Mouse (Mus musculus): ENCODE measurements around the gene Gm12166. TPM values are rescaled to one million over a fixed set of nuclear protein-coding genes. Genes with fewer than 3 reads are reported as not detected.

Gene Gm12166
- polyA plus RNA-seq, 1 experiment from 2014 or later: 9.0 TPM

- no peak overlapping the region for H3K4me3 ChIP-seq (ENCODE audit: low read depth, low read length)
- no peak overlapping the region for H3K27ac ChIP-seq (ENCODE audit: low read depth, low read length)
- no peak for ATAC-seq (replicated peaks; ENCODE audit: insufficient number of reproducible peaks, low FRiP score, low TSS enrichment)
- H3K9me3 ChIP-seq (replicated peaks; ENCODE audit: control insufficient read depth, low read length): no peaks in the 10 kb centered on the region
- peaks cover 78% of the 10 kb centered on the region for H3K4me1 ChIP-seq (ENCODE audit: control insufficient read depth, insufficient read depth, low read length)
- peaks cover 4% of the 10 kb centered on the region for H3K36me3 ChIP-seq (ENCODE audit: control insufficient read depth, insufficient read depth, low read length)
- 80% methylated on average over 3 of the region's 3 CpGs for WGBS (ENCODE audit: insufficient replicate concordance)
- H3K27me3 ChIP-seq (ENCODE audit: control insufficient read depth, insufficient read depth, low read length): no peaks in the 10 kb centered on the region
- H3K9ac ChIP-seq (ENCODE audit: low read depth, low read length): no peak overlapping the region
- no peak overlapping the region for H3K4me2 ChIP-seq
Observed at GRCm38 (mm10) chr11:46086446-46086845, 34.3 kb upstream of the Gm12166 start.

- ATAC-seq (replicated peaks; ENCODE audit: insufficient number of reproducible peaks, low FRiP score, low TSS enrichment): no peak
- no peak overlapping the region for H3K9ac ChIP-seq (ENCODE audit: low read depth, low read length)
- H3K4me3 ChIP-seq (ENCODE audit: low read depth, low read length): no peak overlapping the region
- no peaks in the 10 kb centered on the region for H3K27me3 ChIP-seq (ENCODE audit: control insufficient read depth, insufficient read depth, low read length)
- H3K9me3 ChIP-seq (replicated peaks; ENCODE audit: control insufficient read depth, low read length): no peaks in the 10 kb centered on the region
- H3K27ac ChIP-seq (ENCODE audit: low read depth, low read length): peak overlapping the region; percentile 46
- WGBS (ENCODE audit: insufficient replicate concordance): 78% methylated on average over 10 of the region's 10 CpGs
- H3K36me3 ChIP-seq (ENCODE audit: control insufficient read depth, insufficient read depth, low read length): peaks cover 4% of the 10 kb centered on the region
- H3K4me1 ChIP-seq (ENCODE audit: control insufficient read depth, insufficient read depth, low read length): peaks cover 72% of the 10 kb centered on the region
- no peak overlapping the region for H3K4me2 ChIP-seq
Observed at GRCm38 (mm10) chr11:46085398-46086163, 33.5 kb upstream of the Gm12166 start.

DNA sequence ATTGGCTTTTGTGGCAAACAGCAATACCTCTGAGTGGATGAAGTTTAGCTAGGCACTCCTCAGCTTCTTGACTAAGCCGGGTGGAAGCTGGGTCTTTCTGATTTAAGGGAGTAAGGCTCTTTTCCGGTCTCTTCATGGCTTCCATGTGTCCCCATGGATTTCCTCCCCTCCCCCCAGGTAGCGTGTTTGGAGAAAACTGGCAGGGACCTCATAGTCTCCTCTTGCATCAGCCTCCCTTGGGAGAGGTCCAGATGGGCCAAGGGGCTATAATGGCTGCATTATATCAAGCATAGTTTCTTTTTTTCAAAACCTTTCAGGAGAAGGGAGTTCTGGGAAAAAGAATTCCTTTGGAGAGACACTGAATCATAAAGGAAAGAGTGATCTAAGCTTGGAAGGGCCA is 32.4 kb upstream of the Gm12166 start:
- ATAC-seq (replicated peaks; ENCODE audit: insufficient number of reproducible peaks, low FRiP score, low TSS enrichment): no peak
- no peak overlapping the region for H3K4me2 ChIP-seq
- peak overlapping the region; percentile 29; the same call in 1 of the 2 replicates for H3K27ac ChIP-seq (ENCODE audit: low read depth, low read length)
- peaks cover 4% of the 10 kb centered on the region for H3K36me3 ChIP-seq (ENCODE audit: control insufficient read depth, insufficient read depth, low read length)
- no peaks in the 10 kb centered on the region for H3K9me3 ChIP-seq (replicated peaks; ENCODE audit: control insufficient read depth, low read length)
- no peak overlapping the region for H3K9ac ChIP-seq (ENCODE audit: low read depth, low read length)
- H3K4me3 ChIP-seq (ENCODE audit: low read depth, low read length): no peak overlapping the region
- peaks cover 66% of the 10 kb centered on the region for H3K4me1 ChIP-seq (ENCODE audit: control insufficient read depth, insufficient read depth, low read length)
- WGBS (ENCODE audit: insufficient replicate concordance): 70% methylated on average over 3 of the region's 3 CpGs
- no peaks in the 10 kb centered on the region for H3K27me3 ChIP-seq (ENCODE audit: control insufficient read depth, insufficient read depth, low read length)

DNA sequence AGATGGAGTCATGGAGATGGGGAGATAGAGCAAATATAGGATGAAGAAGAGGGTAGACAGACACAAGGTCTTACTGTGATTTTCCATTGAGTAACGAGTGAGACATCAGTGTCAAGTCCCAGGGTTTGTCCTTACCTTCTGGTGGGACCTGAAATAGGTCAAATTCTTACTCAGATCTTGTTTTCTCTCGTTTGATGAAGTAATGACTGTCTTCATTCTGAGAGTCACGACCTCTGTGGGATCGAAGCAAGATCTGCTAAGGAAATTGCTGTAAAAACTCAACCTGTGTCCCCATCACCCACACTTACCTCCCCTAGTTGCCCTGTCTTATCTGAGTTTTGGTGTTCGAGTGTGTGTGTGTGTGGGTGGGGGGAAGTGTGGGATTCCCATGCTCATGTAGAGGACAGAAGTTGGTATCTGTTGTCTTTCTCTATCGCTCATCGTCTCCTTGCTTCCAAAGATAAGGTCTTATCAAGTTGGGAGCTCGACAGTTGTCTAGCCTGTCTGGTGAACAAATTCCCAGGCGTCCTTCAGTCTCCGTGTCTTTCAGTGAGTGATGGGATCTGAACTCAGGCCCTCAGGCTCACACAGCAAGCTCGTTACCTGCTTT is 31.8 kb upstream of the Gm12166 start:
- H3K4me1 ChIP-seq (ENCODE audit: control insufficient read depth, insufficient read depth, low read length): peaks cover 60% of the 10 kb centered on the region
- no peak for ATAC-seq (replicated peaks; ENCODE audit: insufficient number of reproducible peaks, low FRiP score, low TSS enrichment)
- WGBS (ENCODE audit: insufficient replicate concordance): 37% methylated on average over 11 of the region's 11 CpGs
- no peak overlapping the region for H3K9ac ChIP-seq (ENCODE audit: low read depth, low read length)
- H3K9me3 ChIP-seq (replicated peaks; ENCODE audit: control insufficient read depth, low read length): no peaks in the 10 kb centered on the region
- H3K27me3 ChIP-seq (ENCODE audit: control insufficient read depth, insufficient read depth, low read length): no peaks in the 10 kb centered on the region
- 0 out of 2 replicates have a peak overlapping the region, but pooled peaks have one; percentile 29 for H3K27ac ChIP-seq (ENCODE audit: low read depth, low read length)
- peaks cover 4% of the 10 kb centered on the region for H3K36me3 ChIP-seq (ENCODE audit: control insufficient read depth, insufficient read depth, low read length)
- no peak overlapping the region for H3K4me3 ChIP-seq (ENCODE audit: low read depth, low read length)
- H3K4me2 ChIP-seq: no peak overlapping the region

- Histone ChIP-seq H3K4me3 (ENCODE audit: low read depth, low read length) (no peak overlapping the region), H3K36me3 (ENCODE audit: control insufficient read depth, insufficient read depth, low read length) (peaks cover 8% of the 10 kb centered on the region), H3K27ac (ENCODE audit: low read depth, low read length) (no peak overlapping the region), H3K9me3 (replicated peaks; ENCODE audit: control insufficient read depth, low read length) (no peaks in the 10 kb centered on the region; the same call in 1 of the 2 replicates), H3K4me2 (no peak overlapping the region), H3K9ac (ENCODE audit: low read depth, low read length) (no peak overlapping the region), H3K4me1 (ENCODE audit: control insufficient read depth, insufficient read depth, low read length) (peaks cover 54% of the 10 kb centered on the region), H3K27me3 (ENCODE audit: control insufficient read depth, insufficient read depth, low read length) (no peaks in the 10 kb centered on the region)
- no peak for ATAC-seq (replicated peaks; ENCODE audit: insufficient number of reproducible peaks, low FRiP score, low TSS enrichment)
- WGBS (ENCODE audit: insufficient replicate concordance): 46% methylated on average over 3 of the region's 3 CpGs
Observed at GRCm38 (mm10) chr11:46083405-46083804, 31.3 kb upstream of the Gm12166 start.

DNA sequence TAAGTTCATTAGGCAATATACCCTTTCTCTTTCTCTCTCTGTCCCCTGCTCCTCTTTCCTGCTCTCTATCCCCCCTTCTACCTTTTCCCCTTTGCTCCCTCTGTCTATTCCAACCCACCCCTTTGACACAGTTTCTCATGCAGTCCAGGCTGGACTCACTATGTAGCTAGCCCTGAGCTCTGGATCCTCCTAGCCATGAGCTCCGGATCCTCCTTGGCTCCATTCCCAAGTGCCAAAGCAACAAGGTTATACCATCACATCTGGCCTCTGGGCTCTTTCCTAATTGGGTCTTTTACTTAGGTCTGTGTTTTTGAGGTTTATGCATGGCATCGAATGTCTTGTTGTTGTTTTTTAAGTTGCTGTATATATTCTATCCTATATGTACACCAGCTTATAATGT is 29.0 kb upstream of the Gm12166 start:
- no peak overlapping the region for H3K4me3 ChIP-seq (ENCODE audit: low read depth, low read length)
- H3K27me3 ChIP-seq (ENCODE audit: control insufficient read depth, insufficient read depth, low read length): no peaks in the 10 kb centered on the region
- no peak for ATAC-seq (replicated peaks; ENCODE audit: insufficient number of reproducible peaks, low FRiP score, low TSS enrichment)
- H3K4me1 ChIP-seq (ENCODE audit: control insufficient read depth, insufficient read depth, low read length): peaks cover 44% of the 10 kb centered on the region
- H3K9me3 ChIP-seq (replicated peaks; ENCODE audit: control insufficient read depth, low read length): no peaks in the 10 kb centered on the region; the same call in 1 of the 2 replicates
- H3K27ac ChIP-seq (ENCODE audit: low read depth, low read length): no peak overlapping the region
- no peak overlapping the region for H3K4me2 ChIP-seq
- WGBS (ENCODE audit: insufficient replicate concordance): 83% methylated on average over 2 of the region's 2 CpGs
- H3K36me3 ChIP-seq (ENCODE audit: control insufficient read depth, insufficient read depth, low read length): peaks cover 20% of the 10 kb centered on the region
- H3K9ac ChIP-seq (ENCODE audit: low read depth, low read length): no peak overlapping the region

GRCm38 (mm10) chr11:46077732-46078375 is 25.7 kb upstream of the Gm12166 start:
- Histone ChIP-seq H3K27ac (ENCODE audit: low read depth, low read length) (peak overlapping the region; percentile 84), H3K27me3 (ENCODE audit: control insufficient read depth, insufficient read depth, low read length) (no peaks in the 10 kb centered on the region), H3K9ac (ENCODE audit: low read depth, low read length) (no peak overlapping the region), H3K9me3 (replicated peaks; ENCODE audit: control insufficient read depth, low read length) (no peaks in the 10 kb centered on the region; the same call in 1 of the 2 replicates), H3K36me3 (ENCODE audit: control insufficient read depth, insufficient read depth, low read length) (peaks cover 21% of the 10 kb centered on the region), H3K4me3 (ENCODE audit: low read depth, low read length) (no peak overlapping the region), H3K4me2 (no peak overlapping the region; the same call in 1 of the 2 replicates), H3K4me1 (ENCODE audit: control insufficient read depth, insufficient read depth, low read length) (peaks cover 26% of the 10 kb centered on the region)
- 63% methylated on average over 7 of the region's 7 CpGs for WGBS (ENCODE audit: insufficient replicate concordance)
- peak; percentile 92 for ATAC-seq (replicated peaks; ENCODE audit: insufficient number of reproducible peaks, low FRiP score, low TSS enrichment)

DNA sequence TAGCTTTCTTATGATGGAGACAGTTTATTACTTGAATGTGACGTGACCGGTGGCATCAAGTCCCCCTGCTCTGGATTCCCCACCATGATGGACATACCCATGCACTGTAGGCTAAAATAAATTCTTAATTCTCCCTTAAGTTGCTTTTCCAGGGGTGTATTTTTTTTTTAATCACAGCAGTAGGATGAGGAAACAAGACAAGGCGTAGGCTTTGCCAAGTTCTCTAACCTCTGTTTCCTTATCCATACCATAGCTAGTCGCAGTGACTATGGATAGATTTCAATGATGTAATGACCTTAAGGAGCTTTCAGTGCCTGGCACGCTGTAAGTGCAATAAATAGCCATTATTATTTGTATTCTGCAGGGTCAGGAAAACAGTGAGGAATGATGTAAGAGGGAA is 25.2 kb upstream of the Gm12166 start:
- WGBS (ENCODE audit: insufficient replicate concordance): 86% methylated on average over 5 of the region's 5 CpGs
- ATAC-seq (replicated peaks; ENCODE audit: insufficient number of reproducible peaks, low FRiP score, low TSS enrichment): no peak
- no peak overlapping the region for H3K4me2 ChIP-seq
- peak overlapping the region; percentile 35; the same call in 1 of the 2 replicates for H3K27ac ChIP-seq (ENCODE audit: low read depth, low read length)
- peaks cover 28% of the 10 kb centered on the region for H3K4me1 ChIP-seq (ENCODE audit: control insufficient read depth, insufficient read depth, low read length)
- no peak overlapping the region for H3K9ac ChIP-seq (ENCODE audit: low read depth, low read length)
- H3K9me3 ChIP-seq (replicated peaks; ENCODE audit: control insufficient read depth, low read length): no peaks in the 10 kb centered on the region; the same call in 1 of the 2 replicates
- no peaks in the 10 kb centered on the region for H3K27me3 ChIP-seq (ENCODE audit: control insufficient read depth, insufficient read depth, low read length)
- peaks cover 23% of the 10 kb centered on the region for H3K36me3 ChIP-seq (ENCODE audit: control insufficient read depth, insufficient read depth, low read length)
- no peak overlapping the region for H3K4me3 ChIP-seq (ENCODE audit: low read depth, low read length)
